Mouse (Mus musculus): ENCODE results near the gene Ncf4. TPM values are rescaled to one million over a fixed set of nuclear protein-coding genes. Genes with fewer than 3 reads are reported as not detected.
A peak's percentile ranks its signal among the peaks of the same experiment; 100 is the strongest.
"Not testable (repeated sequence)": the region's sequence is repeated elsewhere in the genome, so short reads cannot be mapped to it uniquely, and the experiment has no call there.

Ncf4 gene
- polyA plus RNA-seq, 1 experiment from 2014 or later, result 9.2 TPM

GRCm38 (mm10) chr15:78234823-78235509, 9.6 kb upstream of the Ncf4 start:
- ATAC-seq (ENCODE audit: insufficient read depth, low FRiP score, low read depth), result 0 out of 2 replicates have a peak, but pooled peaks have one; percentile 27

DNA sequence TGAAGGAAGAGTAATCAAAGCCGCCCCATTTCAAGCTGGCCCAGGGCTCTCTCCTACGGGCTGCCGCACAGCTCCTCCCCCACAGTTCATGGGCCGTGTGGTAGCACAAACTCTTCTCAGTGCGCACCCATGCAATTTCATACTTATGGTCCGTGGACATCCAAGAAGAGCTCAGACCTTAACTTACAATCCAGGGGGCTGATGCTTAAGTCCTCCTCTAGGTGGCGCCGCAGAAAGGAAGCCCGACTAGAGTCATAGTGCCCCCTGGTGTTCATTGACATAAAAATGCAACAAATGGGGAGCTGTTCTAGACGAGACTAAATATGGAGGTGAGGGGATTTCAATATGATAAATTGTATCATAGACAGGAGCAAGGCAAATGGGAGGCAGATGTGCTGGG, 5.1 kb upstream of the Ncf4 start:
- no peak overlapping the region for H3K4me3 ChIP-seq (replicated peaks)
- no peak overlapping the region for H3K9ac ChIP-seq
- no peak overlapping the region for H3K4me2 ChIP-seq
- no peak for ATAC-seq (ENCODE audit: insufficient read depth, low FRiP score, low read depth)
- no peak overlapping the region for H3K27ac ChIP-seq
- H3K36me3 ChIP-seq, result no peaks in the 10 kb centered on the region
- 0 out of 2 replicates have a peak, but pooled peaks cover 3% of the 10 kb centered on the region for H3K27me3 ChIP-seq (replicated peaks)
- H3K4me1 ChIP-seq, result peaks cover 10% of the 10 kb centered on the region
- no peaks in the 10 kb centered on the region for H3K9me3 ChIP-seq
- 24% methylated on average over 10 of the region's 10 CpGs for WGBS

More at GRCm38 (mm10) chr15:78234823-78235509, 9.6 kb upstream of the Ncf4 start:
- Histone ChIP-seq H3K9ac (no peak overlapping the region), H3K27ac (no peak overlapping the region), H3K4me1 (no peaks in the 10 kb centered on the region), H3K4me3 (replicated peaks) (no peak overlapping the region), H3K4me2 (no peak overlapping the region), H3K27me3 (replicated peaks) (0 out of 2 replicates have a peak, but pooled peaks cover 3% of the 10 kb centered on the region), H3K9me3 (no peaks in the 10 kb centered on the region), H3K36me3 (no peaks in the 10 kb centered on the region)
- 69% methylated on average over 5 of the region's 5 CpGs for WGBS

DNA sequence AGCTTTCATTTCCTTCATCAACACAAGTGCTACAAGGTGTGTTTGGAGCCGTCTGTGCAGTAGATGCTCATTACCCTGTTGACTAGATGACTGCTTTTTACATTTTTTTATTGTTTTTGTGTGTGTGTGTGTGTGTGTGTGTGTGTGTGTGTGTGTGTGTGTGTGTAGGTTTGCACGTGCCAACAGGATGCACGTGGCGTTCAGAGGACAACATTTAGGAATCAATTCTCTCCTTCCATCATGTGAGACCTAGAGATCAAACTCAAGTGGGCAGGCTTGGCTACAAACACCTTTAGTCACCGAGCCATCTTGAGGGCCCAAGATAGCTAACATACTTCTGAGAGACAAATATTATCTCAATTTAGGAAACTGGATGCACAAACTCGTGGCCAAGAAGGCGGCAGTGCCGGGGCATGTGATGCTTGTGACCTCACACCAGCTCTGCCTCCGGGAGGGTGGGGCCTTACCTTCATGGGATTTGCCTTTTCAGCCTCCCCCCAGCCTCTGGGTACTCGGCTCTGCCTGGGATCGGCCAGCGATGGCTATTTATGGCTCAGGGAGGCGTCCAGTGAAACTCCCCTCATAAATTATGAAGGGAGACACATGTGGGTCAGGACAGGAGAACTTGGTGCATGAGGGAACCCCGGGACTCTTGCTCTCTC, 4.5 kb upstream of the Ncf4 start:
- Histone ChIP-seq H3K9ac (no peak overlapping the region), H3K4me2 (no peak overlapping the region), H3K27ac (no peak overlapping the region), H3K9me3 (no peaks in the 10 kb centered on the region), H3K4me3 (replicated peaks) (no peak overlapping the region), H3K4me1 (peaks cover 10% of the 10 kb centered on the region), H3K27me3 (replicated peaks) (0 out of 2 replicates have a peak, but pooled peaks cover 3% of the 10 kb centered on the region), H3K36me3 (no peaks in the 10 kb centered on the region)
- ATAC-seq (ENCODE audit: insufficient read depth, low FRiP score, low read depth), result no peak
- 71% methylated on average over 14 of the region's 14 CpGs for WGBS

- H3K9ac ChIP-seq, result no peak overlapping the region
- peaks cover 10% of the 10 kb centered on the region for H3K4me1 ChIP-seq
- H3K27ac ChIP-seq, result no peak overlapping the region
- no peak overlapping the region for H3K4me3 ChIP-seq (replicated peaks)
- 35% methylated on average over 11 of the region's 11 CpGs for WGBS
- H3K36me3 ChIP-seq, result no peaks in the 10 kb centered on the region
- ATAC-seq (ENCODE audit: insufficient read depth, low FRiP score, low read depth), result no peak
- no peak overlapping the region for H3K4me2 ChIP-seq
- no peaks in the 10 kb centered on the region for H3K27me3 ChIP-seq (replicated peaks)
- H3K9me3 ChIP-seq, result no peaks in the 10 kb centered on the region
Observed at GRCm38 (mm10) chr15:78241335-78241734, 3.3 kb upstream of the Ncf4 start.

DNA sequence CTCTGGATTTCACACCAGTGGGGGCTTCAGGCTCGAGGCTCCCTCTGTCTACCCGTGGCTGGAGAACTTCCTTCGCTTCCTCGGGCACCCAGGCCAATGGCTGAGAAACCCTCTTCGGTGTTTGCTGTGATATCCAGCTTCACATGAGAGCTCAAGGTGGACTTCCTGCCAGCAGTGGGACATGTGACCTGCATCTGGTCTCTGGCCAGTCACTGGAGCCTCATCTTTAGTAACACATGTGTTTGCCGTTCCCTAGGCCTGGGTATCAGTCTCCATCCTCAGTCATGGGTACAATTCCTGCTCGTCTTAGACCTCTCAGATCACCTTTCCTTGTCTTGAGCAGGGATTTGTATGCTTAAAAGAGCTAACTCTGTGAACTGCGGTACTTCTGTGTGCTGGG, 1.5 kb upstream of the Ncf4 start:
- Histone ChIP-seq H3K4me1 (peaks cover 10% of the 10 kb centered on the region), H3K4me2 (no peak overlapping the region), H3K9ac (no peak overlapping the region), H3K4me3 (replicated peaks) (no peak overlapping the region), H3K27me3 (replicated peaks) (no peaks in the 10 kb centered on the region), H3K9me3 (no peaks in the 10 kb centered on the region), H3K27ac (peak overlapping the region; percentile 57), H3K36me3 (no peaks in the 10 kb centered on the region)
- no peak for ATAC-seq (ENCODE audit: insufficient read depth, low FRiP score, low read depth)
- WGBS, result 75% methylated on average over 8 of the region's 8 CpGs

DNA sequence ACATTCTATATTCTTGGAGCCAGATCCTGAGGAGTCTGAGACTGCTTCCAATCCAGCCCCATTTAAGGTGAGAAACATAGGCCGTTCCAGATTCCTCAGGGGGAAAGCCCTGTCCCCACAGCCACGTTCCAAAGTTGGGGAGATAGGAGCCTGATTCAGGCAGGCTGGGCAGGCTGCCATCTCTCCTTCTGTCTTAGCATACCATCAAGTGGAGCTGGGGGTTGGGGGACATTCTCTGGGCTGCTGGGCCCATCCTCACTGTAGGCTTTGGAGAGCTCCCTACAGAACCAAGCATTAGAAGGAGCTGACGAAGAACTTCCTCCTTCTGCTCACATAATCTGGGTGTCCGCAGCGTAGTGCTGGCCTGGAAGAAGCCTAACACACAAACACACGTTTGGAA, 827 bp upstream of the Ncf4 start:
- 56% methylated on average over 6 of the region's 6 CpGs for WGBS
- no peak for ATAC-seq (ENCODE audit: insufficient read depth, low FRiP score, low read depth)
- Histone ChIP-seq H3K36me3 (no peaks in the 10 kb centered on the region), H3K4me3 (replicated peaks) (no peak overlapping the region), H3K9me3 (no peaks in the 10 kb centered on the region), H3K27me3 (replicated peaks) (no peaks in the 10 kb centered on the region), H3K4me1 (peaks cover 10% of the 10 kb centered on the region), H3K4me2 (no peak overlapping the region), H3K27ac (peak overlapping the region; percentile 57), H3K9ac (no peak overlapping the region)

DNA sequence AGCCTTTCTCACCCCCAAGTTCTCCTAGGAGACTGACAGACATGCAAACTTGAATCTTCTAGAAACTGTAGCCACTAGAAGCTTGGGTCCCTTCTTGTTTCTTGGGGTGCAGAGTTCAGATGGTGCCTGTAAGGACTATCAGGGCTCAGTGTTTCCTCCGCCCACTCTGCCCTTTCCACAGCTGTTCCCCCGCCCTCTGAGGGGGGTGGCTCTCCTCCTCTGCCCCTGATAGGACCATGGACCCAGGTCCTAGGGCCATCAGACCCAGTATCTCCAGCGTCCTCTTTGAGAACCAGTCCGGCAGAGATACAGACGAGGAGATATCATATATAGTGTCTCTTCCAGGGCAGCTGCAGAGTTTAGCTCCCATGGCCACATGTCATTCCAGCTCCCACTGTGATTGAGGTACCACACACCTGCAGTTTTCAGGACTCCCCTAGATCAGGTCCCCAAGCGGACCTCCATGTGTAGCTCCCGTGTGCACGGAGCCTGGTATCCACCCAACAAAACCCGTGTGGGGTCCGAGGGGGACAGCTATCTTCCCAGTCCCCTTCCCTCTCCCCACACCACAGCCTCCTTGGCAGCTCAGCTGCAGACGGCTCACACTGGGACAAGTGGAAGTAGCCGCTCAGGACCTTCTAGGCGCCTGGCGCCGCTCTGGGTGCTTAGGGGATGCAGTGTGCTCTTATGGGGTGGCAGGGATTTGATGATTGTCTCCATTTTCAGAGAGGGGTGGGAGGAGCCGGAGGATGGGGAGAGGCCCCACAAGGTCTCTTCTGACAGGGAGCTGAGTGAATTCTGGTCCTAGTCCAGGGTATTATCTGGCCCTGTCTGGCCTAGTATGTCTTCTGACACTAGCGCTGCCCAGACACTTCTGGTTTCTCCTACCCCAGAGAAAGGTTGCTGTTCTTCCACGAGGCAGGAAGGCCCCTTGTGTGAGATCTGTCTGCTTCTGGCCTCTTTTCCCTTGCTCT, 1.8 kb downstream of the Ncf4 start:
- Histone ChIP-seq H3K4me1 (peaks cover 10% of the 10 kb centered on the region), H3K36me3 (no peaks in the 10 kb centered on the region), H3K27ac (no peak overlapping the region), H3K9me3 (no peaks in the 10 kb centered on the region), H3K4me2 (no peak overlapping the region), H3K9ac (no peak overlapping the region), H3K4me3 (replicated peaks) (no peak overlapping the region), H3K27me3 (replicated peaks) (no peaks in the 10 kb centered on the region)
- WGBS, result 67% methylated on average over 18 of the region's 18 CpGs
- peak; percentile 44; the same call in 1 of the 2 replicates for ATAC-seq (ENCODE audit: insufficient read depth, low FRiP score, low read depth)

- H3K9ac ChIP-seq, result no peak overlapping the region
- no peaks in the 10 kb centered on the region for H3K36me3 ChIP-seq
- H3K4me2 ChIP-seq, result no peak overlapping the region
- peaks cover 10% of the 10 kb centered on the region for H3K4me1 ChIP-seq
- no peaks in the 10 kb centered on the region for H3K27me3 ChIP-seq (replicated peaks)
- ATAC-seq (ENCODE audit: insufficient read depth, low FRiP score, low read depth), result no peak
- H3K9me3 ChIP-seq, result no peaks in the 10 kb centered on the region
- WGBS, result 63% methylated on average over 2 of the region's 2 CpGs
- H3K27ac ChIP-seq, result no peak overlapping the region
- no peak overlapping the region for H3K4me3 ChIP-seq (replicated peaks)
Observed at GRCm38 (mm10) chr15:78247659-78248058, 3.1 kb downstream of the Ncf4 start.

- Histone ChIP-seq H3K27ac (no peak overlapping the region), H3K9me3 (no peaks in the 10 kb centered on the region), H3K4me3 (replicated peaks) (no peak overlapping the region), H3K4me1 (peaks cover 9% of the 10 kb centered on the region), H3K4me2 (no peak overlapping the region), H3K9ac (no peak overlapping the region), H3K27me3 (replicated peaks) (no peaks in the 10 kb centered on the region), H3K36me3 (no peaks in the 10 kb centered on the region)
- no peak for ATAC-seq (ENCODE audit: insufficient read depth, low FRiP score, low read depth)
- WGBS, result 55% methylated on average over 3 of the region's 3 CpGs
Observed at GRCm38 (mm10) chr15:78248410-78248809, 3.8 kb downstream of the Ncf4 start.

GRCm38 (mm10) chr15:78254751-78255150, 10.2 kb downstream of the Ncf4 start:
- Histone ChIP-seq H3K9me3 (no peaks in the 10 kb centered on the region), H3K36me3 (no peaks in the 10 kb centered on the region), H3K4me1 (no peaks in the 10 kb centered on the region), H3K4me3 (replicated peaks) (no peak overlapping the region), H3K27me3 (replicated peaks) (0 out of 2 replicates have a peak, but pooled peaks cover 5% of the 10 kb centered on the region), H3K9ac (no peak overlapping the region), H3K27ac (no peak overlapping the region), H3K4me2 (no peak overlapping the region)
- ATAC-seq (ENCODE audit: insufficient read depth, low FRiP score, low read depth), result no peak
- 27% methylated on average over 20 of the region's 20 CpGs for WGBS

GRCm38 (mm10) chr15:78256602-78257259, 12.1 kb downstream of the Ncf4 start:
- H3K36me3 ChIP-seq; H3K4me3 ChIP-seq (replicated peaks); H3K27ac ChIP-seq; H3K4me1 ChIP-seq; H3K27me3 ChIP-seq (replicated peaks); H3K9me3 ChIP-seq; H3K9ac ChIP-seq; H3K4me2 ChIP-seq; ATAC-seq (ENCODE audit: insufficient read depth, low FRiP score, low read depth): not testable (repeated sequence)

Measured in stomach, embryonic 15.5 days (tissue).